Mouse (Mus musculus): ENCODE data around the gene Slc13a4.

The Slc13a4 gene

GRCm38 (mm10) chr6:35298323-35298722, 9.6 kb downstream of the Slc13a4 start:
- no peak for DNase-seq

GRCm38 (mm10) chr6:35297516-35298227, 10.3 kb downstream of the Slc13a4 start:
- DNase-seq: no peak

GRCm38 (mm10) chr6:35297001-35297400, 10.9 kb downstream of the Slc13a4 start:
- no peak for DNase-seq

GRCm38 (mm10) chr6:35294964-35295363, 13.0 kb downstream of the Slc13a4 start:
- peak; percentile 23 for DNase-seq

GRCm38 (mm10) chr6:35289676-35290075, 18.3 kb downstream of the Slc13a4 start:
- peak; percentile 44 for DNase-seq

DNA sequence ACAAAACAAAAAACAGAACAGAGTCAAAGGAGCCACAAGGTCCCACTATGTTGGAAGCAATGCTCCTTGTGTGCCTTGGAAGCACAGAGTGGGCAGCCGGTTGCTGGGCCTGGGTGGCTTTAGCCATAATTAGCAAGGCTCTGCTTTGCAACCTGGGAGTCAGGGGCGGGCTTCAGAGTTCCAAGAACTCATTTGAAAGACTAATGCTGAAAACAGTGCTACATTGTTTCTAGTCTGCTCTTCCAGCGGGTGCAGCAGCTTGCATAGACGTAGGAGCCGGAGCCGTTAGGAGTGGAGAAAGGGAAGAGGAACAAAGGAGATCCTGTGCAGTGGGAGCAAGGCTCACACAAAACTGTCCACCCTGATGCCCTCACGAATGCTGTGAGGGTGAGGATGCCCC, 19.0 kb downstream of the Slc13a4 start:
- peak; percentile 93 for DNase-seq

- peak; percentile 69 for DNase-seq
Observed at GRCm38 (mm10) chr6:35288114-35288761, 19.7 kb downstream of the Slc13a4 start.

DNA sequence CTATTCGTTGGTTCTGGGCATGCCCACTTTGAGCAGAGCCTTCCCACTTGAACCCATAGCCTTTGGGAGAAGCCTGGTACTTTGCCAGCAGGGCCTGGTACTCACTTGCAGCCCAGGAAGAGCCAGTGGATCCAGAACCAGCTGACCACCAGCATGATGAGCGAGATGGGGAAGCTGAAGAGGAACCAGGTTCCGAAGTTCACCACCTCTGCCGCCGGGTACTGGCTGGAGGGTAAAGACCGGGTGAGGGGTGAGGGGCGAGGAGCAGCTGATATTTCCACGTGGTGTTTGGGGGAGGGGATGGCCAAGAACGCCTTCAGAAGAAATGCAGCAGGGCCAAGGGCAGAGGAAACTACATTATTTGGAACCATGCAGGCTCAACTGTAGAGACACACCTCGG, 28.6 kb downstream of the Slc13a4 start:
- no peak for DNase-seq

DNA sequence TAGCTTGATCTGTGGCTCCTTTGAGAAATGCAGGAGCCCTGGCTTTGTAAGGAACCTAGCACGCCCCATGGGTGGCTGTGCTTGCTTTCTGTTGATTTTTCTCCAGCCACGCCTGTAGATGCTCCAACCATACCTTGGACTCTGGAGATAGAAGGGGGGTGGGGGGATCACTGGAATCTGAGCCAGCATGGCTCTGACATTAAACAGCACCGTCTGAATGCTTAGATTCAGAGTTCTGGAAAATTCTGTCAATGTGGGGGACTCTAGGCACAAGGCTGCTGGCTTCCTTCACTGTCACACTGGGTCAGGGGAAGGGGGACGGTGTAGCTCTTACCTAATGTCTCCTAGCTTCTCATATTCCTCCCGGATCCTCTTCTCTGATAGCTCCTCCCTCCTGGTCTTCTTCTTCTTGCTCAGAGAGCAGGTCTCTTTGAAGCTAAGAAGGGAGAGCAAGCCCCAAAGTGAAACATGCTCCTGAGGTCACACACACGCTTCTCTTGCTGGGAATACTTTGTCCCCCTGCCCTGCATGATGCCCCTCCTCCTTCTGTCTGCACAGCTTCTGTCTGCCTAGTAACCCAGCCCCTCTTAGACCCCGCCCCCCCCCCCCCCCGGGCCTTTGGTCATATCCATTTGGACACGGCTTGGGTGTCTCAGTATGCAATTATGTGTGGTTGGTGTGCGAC, 29.9 kb downstream of the Slc13a4 start:
- DNase-seq: peak; percentile 25

DNA sequence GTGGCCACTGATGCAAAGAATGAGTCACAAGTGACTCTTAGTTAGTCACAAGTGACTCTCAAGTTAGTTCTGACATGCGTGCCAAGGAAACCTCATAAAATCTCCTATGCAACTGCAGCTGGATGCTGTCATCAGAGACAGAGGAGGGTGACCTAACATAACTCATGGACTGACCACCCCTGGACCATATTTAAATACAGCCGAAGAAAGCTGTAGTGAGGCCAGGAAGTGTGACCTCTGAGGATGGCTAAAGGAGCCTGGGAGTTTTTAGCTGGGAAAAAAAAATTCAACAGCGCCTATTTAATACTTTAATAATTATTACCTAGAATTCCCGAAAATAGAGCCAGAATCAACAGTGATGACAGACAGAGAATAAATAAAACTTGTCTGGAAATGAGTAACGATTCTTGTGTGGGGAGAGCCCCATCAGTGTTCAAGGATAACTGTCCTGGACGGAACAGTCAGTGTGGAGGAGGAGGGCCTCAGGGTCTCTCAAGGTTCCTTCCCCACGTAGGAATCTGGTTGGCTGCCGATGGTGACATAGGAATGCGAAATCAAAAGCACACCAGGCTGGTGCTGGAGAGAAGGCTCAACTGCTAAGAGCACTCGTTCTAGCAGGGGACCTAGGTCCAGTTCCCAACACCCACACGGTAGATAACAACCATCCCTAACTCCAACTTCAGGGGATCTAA, 34.4 kb downstream of the Slc13a4 start:
- DNase-seq: no peak

DNA sequence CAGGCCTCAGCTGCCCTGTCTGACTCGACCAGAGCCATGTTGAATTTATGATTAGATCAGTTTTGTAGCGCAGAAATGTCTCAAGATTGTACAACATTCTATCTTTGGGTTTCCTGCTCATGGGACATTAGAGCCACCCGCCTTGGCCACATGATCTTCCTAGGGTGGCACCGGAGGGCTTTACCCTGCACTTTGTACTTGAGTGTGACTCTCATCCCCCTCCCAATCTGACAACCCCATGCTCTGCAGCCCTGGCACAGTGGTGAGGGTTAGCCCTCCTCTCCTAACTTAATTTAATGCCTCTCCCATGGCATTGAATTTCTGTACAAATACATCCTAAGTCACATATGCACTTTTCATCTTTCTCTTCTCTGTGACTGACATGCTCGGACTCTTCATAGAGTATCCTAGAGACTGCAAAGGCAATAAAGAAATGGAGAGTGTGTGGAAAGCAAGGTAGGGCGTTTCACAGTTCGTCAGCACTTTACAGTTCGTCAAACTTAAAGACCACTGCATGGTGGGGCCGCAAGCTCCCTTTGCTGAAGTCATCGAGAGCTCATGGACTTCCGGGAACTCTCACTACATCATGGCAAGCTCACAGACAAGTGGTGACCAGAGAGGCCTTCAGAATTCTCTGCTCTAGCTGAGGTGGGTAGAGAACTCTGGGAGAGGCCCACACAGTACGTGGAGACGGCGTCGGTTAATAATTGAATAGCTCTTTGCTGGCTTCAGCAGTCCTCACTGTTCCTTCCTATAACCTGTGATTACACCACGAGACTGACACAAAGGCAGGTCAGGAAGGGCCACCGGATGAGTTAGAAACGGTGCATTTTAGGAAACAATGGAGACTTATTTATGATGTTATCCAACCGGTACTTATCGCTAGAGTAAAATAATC, 35.8 kb downstream of the Slc13a4 start:
- DNase-seq: no peak

GRCm38 (mm10) chr6:35271094-35271855, 36.7 kb downstream of the Slc13a4 start:
- peak; percentile 30 for DNase-seq

DNA sequence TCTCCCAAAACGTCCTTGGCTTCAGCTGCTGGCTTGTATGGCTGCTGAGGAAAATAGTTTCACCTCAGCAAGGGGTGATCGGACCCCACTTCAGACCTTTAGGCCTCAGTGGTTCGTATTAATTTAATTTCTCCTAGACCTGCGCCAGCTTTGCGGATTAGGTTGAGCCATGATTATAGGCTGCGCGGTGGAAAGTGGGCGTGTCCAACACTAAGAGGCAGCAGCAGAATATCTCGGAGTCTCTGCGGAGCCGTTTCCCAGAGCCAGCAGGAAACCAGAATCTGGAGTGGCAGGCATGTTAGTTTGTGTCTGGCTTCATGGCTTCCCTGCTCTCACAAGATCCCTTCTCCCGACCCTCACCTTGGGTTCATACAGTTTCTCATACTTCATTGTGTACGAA, 38.3 kb downstream of the Slc13a4 start:
- DNase-seq: no peak

- no peak for DNase-seq
Observed at GRCm38 (mm10) chr6:35268711-35269110, 39.2 kb downstream of the Slc13a4 start.

- DNase-seq: no peak
Observed at GRCm38 (mm10) chr6:35265580-35266278, 42.2 kb downstream of the Slc13a4 start.

DNA sequence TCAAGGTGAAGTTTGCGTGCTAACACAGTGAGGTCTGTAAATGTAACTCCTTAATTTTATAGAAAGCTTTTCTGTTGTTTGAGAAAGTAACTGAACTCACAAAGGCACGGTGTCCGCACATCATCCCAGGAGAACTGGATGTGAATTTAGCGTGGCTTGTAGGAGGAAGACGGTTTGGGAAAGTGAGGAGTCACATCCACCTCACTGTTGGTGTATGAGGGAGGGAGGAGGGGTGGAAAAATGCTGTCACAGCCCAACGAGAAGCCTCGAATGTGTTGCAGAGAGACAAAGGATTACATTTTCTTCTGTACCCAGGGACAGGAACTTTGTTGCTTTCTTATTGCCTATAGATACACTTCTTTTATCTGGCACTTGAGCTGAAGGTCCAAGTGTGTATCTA, 47.4 kb downstream of the Slc13a4 start:
- DNase-seq: no peak

GRCm38 (mm10) chr6:35259526-35259925, 48.4 kb downstream of the Slc13a4 start:
- no peak for DNase-seq

DNA sequence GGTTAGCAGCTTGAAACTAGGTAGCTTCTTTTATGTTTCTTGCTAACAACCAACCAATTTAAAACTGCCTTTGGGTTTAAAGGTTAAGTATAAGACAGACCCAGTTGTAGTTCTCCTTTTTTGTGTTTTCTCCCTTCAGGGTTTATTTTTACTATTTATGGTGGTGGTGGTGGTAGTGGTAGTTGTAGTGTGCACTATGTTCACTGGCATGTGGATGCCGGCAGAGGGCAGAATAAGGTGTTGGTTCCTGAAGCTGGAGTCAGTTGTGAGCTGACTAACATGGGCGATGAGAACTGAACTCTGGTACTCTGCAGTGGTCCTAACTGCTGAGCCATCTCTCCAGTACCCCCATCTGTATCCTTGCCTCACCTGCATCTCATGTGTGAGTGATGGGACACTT, 49.0 kb downstream of the Slc13a4 start:
- DNase-seq: no peak

GRCm38 (mm10) chr6:35257626-35258190, 50.2 kb downstream of the Slc13a4 start:
- DNase-seq: no peak

DNA sequence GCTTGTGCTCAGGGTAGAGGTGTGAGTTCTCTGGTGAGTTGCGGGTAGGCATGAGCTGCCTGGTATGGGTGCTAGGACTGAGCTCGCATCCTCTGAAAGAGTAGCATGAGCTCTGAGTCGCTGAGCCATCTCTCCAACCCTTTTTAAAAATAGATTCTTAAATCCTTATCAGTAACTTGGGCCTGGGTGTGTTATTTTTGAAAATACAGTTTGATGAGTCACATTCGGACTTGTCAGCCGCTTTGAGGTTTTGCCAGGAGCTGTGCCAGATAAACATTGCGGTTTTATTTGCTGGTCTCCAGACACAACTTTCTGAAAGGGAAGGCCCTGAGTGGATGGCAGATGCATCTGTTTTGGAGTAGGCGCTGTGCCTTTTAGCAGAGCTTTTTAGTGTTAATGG, 51.2 kb downstream of the Slc13a4 start:
- no peak for DNase-seq

DNA sequence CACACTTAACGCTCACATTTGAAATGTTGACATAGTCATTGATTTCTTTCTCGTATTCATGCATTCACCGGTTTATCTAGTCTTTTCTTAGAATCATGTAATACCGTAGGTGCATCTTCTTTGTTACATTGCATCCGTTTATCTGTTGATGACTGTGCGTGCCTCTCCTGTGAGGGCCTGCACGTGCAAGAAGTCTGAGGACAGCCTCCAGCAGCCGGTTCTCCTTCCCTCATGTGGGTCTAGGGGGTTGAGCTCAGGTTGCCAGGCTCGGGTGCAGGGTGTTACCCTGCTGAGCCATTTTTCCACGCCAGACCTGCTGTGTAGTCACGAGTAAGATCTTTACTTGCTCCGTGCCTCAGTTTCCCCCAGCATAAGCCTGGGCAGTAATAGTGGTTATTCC, 52.9 kb downstream of the Slc13a4 start:
- no peak for DNase-seq

All from retina, postnatal 1 day (tissue).